Mouse (Mus musculus) forebrain, embryonic 11.5 days (tissue): Measurements from ENCODE around the gene Nol4l. TPM values are rescaled to one million over a fixed set of nuclear protein-coding genes. Genes with fewer than 3 reads are reported as not detected.

ENCODE experiments used
- ATAC-seq: fragments of 200-750 bp; cut with Nextera tagmentation; replicated peaks from 2 replicates; pipeline ENCODE4 v1.8.0; 2017; ENCODE audit warnings: moderate TSS enrichment; ENCODE audit not compliant: low FRiP score
- DNase-seq: peaks from one replicate; pipeline ENCODE4 v3.0.0-alpha.2; 2017; ENCODE audit warnings: low spot score
- H3K27ac ChIP-seq: fragments of 300-500 bp; sonication (generic); 2 replicates; pipeline ENCODE4 v1.5.1; 2014; ENCODE audit warnings: low read depth, low read length
- H3K27me3 ChIP-seq: fragments of 300-500 bp; sonication (generic); 2 replicates; pipeline ENCODE4 v1.6.1; 2014; ENCODE audit warnings: mild to moderate bottlenecking, low read length, mixed read lengths; ENCODE audit not compliant: control insufficient read depth, insufficient read depth
- H3K36me3 ChIP-seq: fragments of 300-500 bp; sonication (generic); 2 replicates; pipeline ENCODE4 v1.6.1; 2014; ENCODE audit warnings: mild to moderate bottlenecking, low read length, moderate library complexity, mixed read lengths; ENCODE audit not compliant: control insufficient read depth, insufficient read depth
- H3K4me1 ChIP-seq: fragments of 300-500 bp; sonication (generic); replicated peaks from 2 replicates; pipeline ENCODE4 v1.6.1; 2014; ENCODE audit warnings: low read length, mixed read lengths; ENCODE audit not compliant: control insufficient read depth, insufficient read depth
- H3K4me2 ChIP-seq: fragments of 300-500 bp; sonication (generic); 2 replicates; pipeline ENCODE4 v1.6.1; 2014; ENCODE audit warnings: low read depth, mild to moderate bottlenecking, low read length, moderate library complexity, mixed read lengths; ENCODE audit not compliant: severe bottlenecking
- H3K4me3 ChIP-seq: fragments of 300-500 bp; sonication (generic); 2 replicates; pipeline ENCODE4 v1.5.1; 2014; ENCODE audit warnings: low read depth, low read length
- H3K9ac ChIP-seq: fragments of 300-500 bp; sonication (generic); 2 replicates; pipeline ENCODE4 v1.6.1; 2014; ENCODE audit warnings: low read length
- H3K9me3 ChIP-seq: fragments of 300-500 bp; sonication (generic); 2 replicates; pipeline ENCODE4 v1.6.1; 2016; ENCODE audit warnings: low read length, mixed read lengths; ENCODE audit not compliant: control insufficient read depth
- WGBS: fragments of 180-500 bp; shearing (Covaris S2); extraction: QIAGEN DNeasy Blood & Tissue Kit; methylation state at CpG from one replicate; pipeline ENCODE4 v1.1.7; 2014; 5-methylcytosine and 5-hydroxymethylcytosine counted together
- polyA plus RNA-seq: library from polyadenylated mRNA; unstranded; fragments of >200 nt; fragmentation: Nextera tagmentation; extraction: Ambion mirVana; gene quantifications from 2 replicates; pipeline ENCODE4 v1.2.1, GENCODE M21; 2014

The Nol4l gene
- polyA plus RNA-seq, 1 experiment from 2014 or later = 25.6 TPM

GRCm38 (mm10) chr2:153444254-153445136, 85.3 kb downstream of the Nol4l start:
- peak; percentile 67 for ATAC-seq
- Histone ChIP-seq H3K4me3 (peak overlapping the region; percentile 82), H3K4me1 (peaks cover 12% of the 10 kb centered on the region; the same call in 1 of the 2 replicates), H3K9me3 (no peaks in the 10 kb centered on the region), H3K27ac (peak overlapping the region; percentile 92), H3K4me2 (peak overlapping the region; percentile 100), H3K27me3 (no peaks in the 10 kb centered on the region), H3K9ac (peak overlapping the region; percentile 88), H3K36me3 (no peaks in the 10 kb centered on the region)
- peak; percentile 89 for DNase-seq
- WGBS = 0% methylated on average over 32 of the region's 64 CpGs

- H3K36me3 ChIP-seq = no peaks in the 10 kb centered on the region
- H3K9me3 ChIP-seq = no peaks in the 10 kb centered on the region
- peak; percentile 60 for ATAC-seq
- no peak for DNase-seq
- H3K27me3 ChIP-seq = no peaks in the 10 kb centered on the region
- peak overlapping the region; percentile 82 for H3K4me3 ChIP-seq
- peak overlapping the region; percentile 100 for H3K4me2 ChIP-seq
- WGBS = under 1% methylated on average over 53 of the region's 59 CpGs
- peaks cover 12% of the 10 kb centered on the region; the same call in 1 of the 2 replicates for H3K4me1 ChIP-seq
- H3K9ac ChIP-seq = peak overlapping the region; percentile 88
- peak overlapping the region; percentile 92 for H3K27ac ChIP-seq
These were observed 86.1 kb downstream of the Nol4l start for GRCm38 (mm10) chr2:153443434-153444240.

DNA sequence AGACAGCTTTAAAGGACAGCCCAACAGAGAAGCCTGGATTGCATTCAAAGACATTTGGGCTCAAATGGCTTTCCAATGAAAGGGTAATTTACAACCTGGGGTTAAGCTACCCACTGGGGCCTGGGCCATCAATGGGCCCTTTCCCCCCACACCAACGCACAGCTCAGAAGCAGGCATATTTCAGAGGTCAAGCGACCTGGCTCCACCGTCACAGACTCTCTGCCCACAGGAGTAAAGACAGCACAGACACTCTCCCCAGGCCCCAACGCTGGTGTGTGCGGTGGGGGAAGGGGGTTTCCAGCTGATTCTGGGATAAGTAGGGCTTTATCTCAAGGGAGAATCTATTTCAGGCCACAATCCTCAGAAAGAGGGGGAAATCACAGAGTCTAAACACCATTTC, 87.1 kb downstream of the Nol4l start:
- 5% methylated on average over 5 of the region's 5 CpGs for WGBS
- H3K4me2 ChIP-seq = peak overlapping the region; percentile 100
- DNase-seq (no peak), ATAC-seq (no peak)
- peak overlapping the region; percentile 88 for H3K9ac ChIP-seq
- H3K27ac ChIP-seq = peak overlapping the region; percentile 92
- peaks cover 13% of the 10 kb centered on the region; the same call in 1 of the 2 replicates for H3K4me1 ChIP-seq
- peak overlapping the region; percentile 82 for H3K4me3 ChIP-seq
- H3K9me3 ChIP-seq = no peaks in the 10 kb centered on the region
- H3K27me3 ChIP-seq = no peaks in the 10 kb centered on the region
- H3K36me3 ChIP-seq = no peaks in the 10 kb centered on the region

DNA sequence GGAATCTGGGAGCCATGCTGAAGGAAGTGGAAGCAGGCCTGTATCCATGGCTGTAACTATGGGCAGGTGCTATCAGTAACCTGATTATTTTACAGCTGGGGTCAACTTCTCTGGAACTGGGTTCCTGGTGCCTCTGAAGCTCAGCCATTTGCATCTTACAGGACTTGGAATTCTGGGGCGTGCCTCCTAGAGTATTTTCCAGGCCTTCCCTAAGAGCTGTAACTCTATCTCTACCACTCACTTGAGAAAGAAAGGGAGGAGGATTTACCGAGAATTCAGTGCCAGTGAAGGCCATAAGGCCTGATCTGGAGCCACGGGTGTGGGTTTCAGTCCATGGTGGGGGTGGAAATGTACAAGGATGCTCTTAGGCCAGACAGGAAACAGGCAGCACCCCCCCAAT, 88.5 kb downstream of the Nol4l start:
- H3K27me3 ChIP-seq = no peaks in the 10 kb centered on the region
- peaks cover 22% of the 10 kb centered on the region; the same call in 1 of the 2 replicates for H3K4me1 ChIP-seq
- H3K27ac ChIP-seq = no peak overlapping the region
- no peak overlapping the region for H3K4me2 ChIP-seq
- H3K36me3 ChIP-seq = no peaks in the 10 kb centered on the region
- DNase-seq (no peak), ATAC-seq (no peak)
- WGBS = 39% methylated on average over 3 of the region's 3 CpGs
- no peak overlapping the region for H3K9ac ChIP-seq
- no peaks in the 10 kb centered on the region for H3K9me3 ChIP-seq
- H3K4me3 ChIP-seq = no peak overlapping the region

- Histone ChIP-seq H3K9me3 (no peaks in the 10 kb centered on the region), H3K9ac (no peak overlapping the region), H3K27ac (no peak overlapping the region), H3K27me3 (no peaks in the 10 kb centered on the region), H3K4me1 (peaks cover 22% of the 10 kb centered on the region; the same call in 1 of the 2 replicates), H3K4me3 (no peak overlapping the region), H3K36me3 (no peaks in the 10 kb centered on the region), H3K4me2 (no peak overlapping the region)
- ATAC-seq = no peak
- DNase-seq = no peak
- 57% methylated on average over 2 of the region's 2 CpGs for WGBS
These were observed 89.0 kb downstream of the Nol4l start for GRCm38 (mm10) chr2:153440755-153441154.

DNA sequence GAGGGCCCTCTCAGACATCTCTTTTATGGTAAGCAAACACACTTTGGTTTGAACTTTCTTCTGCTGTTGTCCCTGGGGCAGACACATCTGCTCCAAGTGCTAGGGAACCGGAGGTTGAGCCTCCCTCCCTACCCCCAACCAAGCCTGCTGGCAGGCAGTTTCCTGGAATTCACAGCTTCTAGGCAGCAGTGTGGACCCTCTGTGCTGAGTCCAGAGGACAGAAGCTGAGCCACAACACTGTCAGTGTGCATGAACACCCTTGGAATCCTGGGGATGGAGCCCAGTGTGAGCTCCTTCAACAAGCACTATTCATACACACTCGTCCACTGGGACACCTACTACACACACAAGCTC, 92.5 kb downstream of the Nol4l start:
- Histone ChIP-seq H3K4me1 (peaks cover 31% of the 10 kb centered on the region; the same call in 1 of the 2 replicates), H3K4me2 (no peak overlapping the region), H3K36me3 (peaks cover 2% of the 10 kb centered on the region; the same call in 1 of the 2 replicates), H3K9ac (0 out of 2 replicates have a peak overlapping the region, but pooled peaks have one; percentile 16), H3K4me3 (no peak overlapping the region), H3K9me3 (no peaks in the 10 kb centered on the region), H3K27ac (no peak overlapping the region), H3K27me3 (no peaks in the 10 kb centered on the region)
- DNase-seq = no peak
- no peak for ATAC-seq
- WGBS = 40% methylated on average over 2 of the region's 2 CpGs

DNA sequence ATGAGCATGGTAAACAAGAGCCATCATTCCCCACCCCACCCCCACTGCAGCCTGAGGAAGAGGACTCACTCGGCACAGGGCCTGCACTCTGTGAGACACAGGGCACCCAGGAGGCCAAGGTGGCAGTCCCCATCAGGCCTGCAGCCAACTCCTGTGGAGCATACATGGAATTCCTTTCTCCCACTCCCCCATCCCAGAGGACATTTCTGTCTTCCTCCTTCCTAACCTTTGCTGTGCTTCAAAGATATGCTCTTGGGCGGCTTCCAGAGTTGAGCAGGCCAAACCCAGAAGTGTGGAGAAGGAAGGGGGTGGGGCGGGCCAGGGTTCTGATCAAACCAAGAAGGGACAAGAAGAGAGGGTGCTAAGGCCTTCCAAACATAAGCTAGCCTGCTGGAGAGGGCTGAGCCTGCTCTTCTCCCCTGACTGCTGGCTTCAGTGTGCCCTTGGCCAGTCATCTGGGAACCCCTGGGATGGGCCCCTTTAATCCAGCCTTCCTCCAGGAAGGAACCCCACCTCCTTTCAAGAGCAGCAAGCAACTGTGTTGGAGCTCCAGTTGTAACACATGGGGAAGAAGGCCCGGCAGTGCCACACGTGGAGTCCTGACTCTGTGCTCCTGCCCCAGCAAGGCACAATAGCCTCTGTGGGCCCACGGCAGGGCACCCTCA, 93.0 kb downstream of the Nol4l start:
- DNase-seq = no peak
- 44% methylated on average over 6 of the region's 6 CpGs for WGBS
- Histone ChIP-seq H3K4me3 (no peak overlapping the region), H3K27me3 (no peaks in the 10 kb centered on the region), H3K4me2 (no peak overlapping the region), H3K9me3 (no peaks in the 10 kb centered on the region), H3K36me3 (peaks cover 2% of the 10 kb centered on the region; the same call in 1 of the 2 replicates), H3K4me1 (peaks cover 29% of the 10 kb centered on the region; the same call in 1 of the 2 replicates), H3K9ac (0 out of 2 replicates have a peak overlapping the region, but pooled peaks have one; percentile 16), H3K27ac (no peak overlapping the region)
- ATAC-seq = no peak
